Mouse (Mus musculus) Patski (cell line): ENCODE results near the gene Krt36. TPM values are rescaled to one million over a fixed set of nuclear protein-coding genes. Genes with fewer than 3 reads are reported as not detected.
A peak's percentile ranks its signal among the peaks of the same experiment; 100 is the strongest.

Experiments
- ATAC-seq: fragments of 100-300 bp; one replicate; pipeline ENCODE4 v1.8.0; 2021
- CTCF ChIA-PET: fragments of 350-600 bp; sonication (Branson Sonifier 250); formaldehyde crosslinking; loops from one replicate; lab custom pipeline; 2022; ENCODE audit warnings: inconsistent platforms; lab: Charles Lee
- POLR2A ChIA-PET: fragments of 350-600 bp; sonication (Branson Sonifier 250); formaldehyde crosslinking; loops from one replicate; lab custom pipeline; 2022; ENCODE audit warnings: antibody characterized with exemption, inconsistent platforms; lab: Charles Lee
- DNase-seq: peaks from one replicate; pipeline ENCODE4 v3.0.0-alpha.2; 2011; ENCODE audit warnings: low read depth, low spot score
- H3K27me3 ChIP-seq: fragments of 371-371 bp; one replicate; pipeline ENCODE4 v1.5.1; 2021
- CTCF ChIP-seq: fragments of 100-300 bp; IDR thresholded peaks from one replicate; pipeline ENCODE4 v1.5.1; 2021
- in situ Hi-C: fragments of 300-500 bp; cut with MboI; formaldehyde crosslinking; loops from 3 replicates; pipeline ENCODE4 v1.11.1; 2018; ENCODE audit warnings: low pct_unique_long_range_greater_than_20kb, mixed read lengths
- polyA plus RNA-seq: library from polyadenylated mRNA; unstranded; gene quantifications from one replicate; pipeline ENCODE4 v1.2.3, GENCODE M21; 2021

Krt36 gene
- not detected for polyA plus RNA-seq

GRCm38 (mm10) chr11:100105576-100106122 is at the start of gene Krt36:
Gene Krt36, minus strand, starts transcription at chr11:100105626.
- POLR2A ChIA-PET, result no interaction called here
- in situ Hi-C loops, result no loop called here
- no peak for DNase-seq
- H3K27me3 ChIP-seq, result no peaks in the 10 kb centered on the region
- ATAC-seq, result no peak
- CTCF ChIA-PET, result no interaction called here
- no peak for TF ChIP-seq CTCF

GRCm38 (mm10) chr11:100148615-100149330 is 43.3 kb upstream of the Krt36 start, which contains the start of gene Krt19:
Gene Krt19, minus strand, starts transcription at chr11:100148665.
- in situ Hi-C loops, result no loop called here
- ATAC-seq, result no peak
- CTCF ChIA-PET, result interaction anchor here (1.5 kb wide), 1 partner anchor 9 kb away, joined by 4 read pairs; no protein-coding TSS in a partner anchor
- DNase-seq, result no peak
- no peak for TF ChIP-seq CTCF
- POLR2A ChIA-PET, result no interaction called here
- no peaks in the 10 kb centered on the region for H3K27me3 ChIP-seq

- CTCF ChIA-PET, result interaction anchor here (1.5 kb wide), 1 partner anchor 10 kb away, joined by 4 read pairs; no protein-coding TSS in a partner anchor
- POLR2A ChIA-PET, result no interaction called here
- no peak for DNase-seq
- H3K27me3 ChIP-seq, result no peaks in the 10 kb centered on the region
- TF ChIP-seq CTCF, result no peak
- in situ Hi-C loops, result no loop called here
- ATAC-seq, result peak; percentile 46
Observed at GRCm38 (mm10) chr11:100147566-100148353, 42.3 kb upstream of the Krt36 start.

- ChIA-PET POLR2A (no interaction called here), CTCF (no interaction called here)
- no peak for ATAC-seq
- no peak for DNase-seq
- in situ Hi-C loops, result no loop called here
- TF ChIP-seq CTCF, result no peak
- H3K27me3 ChIP-seq, result no peaks in the 10 kb centered on the region
Observed at GRCm38 (mm10) chr11:100145858-100146560, 40.6 kb upstream of the Krt36 start.

GRCm38 (mm10) chr11:100145104-100145503 is 39.7 kb upstream of the Krt36 start:
- CTCF ChIA-PET, result no interaction called here
- no peak for TF ChIP-seq CTCF
- POLR2A ChIA-PET, result interaction anchor here (0.6 kb wide), 1 partner anchor 18 kb away, joined by 3 read pairs; no protein-coding TSS in a partner anchor
- no peaks in the 10 kb centered on the region for H3K27me3 ChIP-seq
- DNase-seq, result no peak
- no peak for ATAC-seq
- in situ Hi-C loops, result no loop called here

- ChIA-PET CTCF (interaction anchor here (0.6 kb wide), 1 partner anchor 10 kb away, joined by 3 read pairs; no protein-coding TSS in a partner anchor), POLR2A (no interaction called here)
- H3K27me3 ChIP-seq, result no peaks in the 10 kb centered on the region
- ATAC-seq (no peak), DNase-seq (no peak)
- no peak for TF ChIP-seq CTCF
- in situ Hi-C loops, result no loop called here
Observed at GRCm38 (mm10) chr11:100140966-100141365, 35.5 kb upstream of the Krt36 start.

GRCm38 (mm10) chr11:100139391-100139790 is 34.0 kb upstream of the Krt36 start:
- no peak for TF ChIP-seq CTCF
- H3K27me3 ChIP-seq, result no peaks in the 10 kb centered on the region
- ATAC-seq (no peak), DNase-seq (no peak)
- in situ Hi-C loops, result no loop called here
- ChIA-PET CTCF (no interaction called here), POLR2A (no interaction called here)

- DNase-seq (no peak), ATAC-seq (no peak)
- POLR2A ChIA-PET, result no interaction called here
- CTCF ChIA-PET, result no interaction called here
- in situ Hi-C loops, result no loop called here
- H3K27me3 ChIP-seq, result no peaks in the 10 kb centered on the region
- TF ChIP-seq CTCF, result no peak
Observed at GRCm38 (mm10) chr11:100138809-100139208, 33.4 kb upstream of the Krt36 start.

GRCm38 (mm10) chr11:100137693-100138092 is 32.3 kb upstream of the Krt36 start:
- no peak for TF ChIP-seq CTCF
- in situ Hi-C loops, result no loop called here
- peaks cover 6% of the 10 kb centered on the region for H3K27me3 ChIP-seq
- POLR2A ChIA-PET, result no interaction called here
- CTCF ChIA-PET, result no interaction called here
- ATAC-seq (no peak), DNase-seq (no peak)

GRCm38 (mm10) chr11:100136559-100136958 is 31.1 kb upstream of the Krt36 start:
- in situ Hi-C loops, result no loop called here
- ATAC-seq (no peak), DNase-seq (no peak)
- ChIA-PET CTCF (no interaction called here), POLR2A (no interaction called here)
- TF ChIP-seq CTCF, result no peak
- H3K27me3 ChIP-seq, result peaks cover 6% of the 10 kb centered on the region
